Mouse (Mus musculus) MEL (cell line): Measurements from ENCODE around the gene Ttyh2.

Experiments used
- CHD2 ChIP-seq: IDR thresholded peaks from 2 replicates; pipeline ENCODE4 v1.6.1; 2011; ENCODE audit warnings: low read length, improper control_type of control experiment
- CTCF ChIP-seq, 3 experiments: IDR thresholded peaks in 2 of 3; conservative IDR thresholded peaks in 1 of 3; 2 replicates each; pipeline ENCODE4 v1.5.1; 2011 to 2012; ENCODE audit warnings: low read length in 3 of 3, low read depth in 2 of 3, mild to moderate bottlenecking in 2 of 3, improper control_type of control experiment in 1 of 3, inconsistent platforms in 1 of 3, mixed read lengths in 1 of 3, moderate library complexity in 1 of 3; ENCODE audit not compliant: control insufficient read depth in 1 of 3, insufficient read depth in 1 of 3, poor library complexity in 1 of 3, severe bottlenecking in 1 of 3
- POLR2A ChIP-seq, 2 experiments: IDR thresholded peaks; 2 replicates each; pipeline ENCODE4 v1.6.1; 2011 to 2012; ENCODE audit warnings: low read length in 2 of 2, mild to moderate bottlenecking in 2 of 2, control low read depth in 1 of 2, improper control_type of control experiment in 1 of 2, low read depth in 1 of 2, moderate library complexity in 1 of 2; ENCODE audit not compliant: control insufficient read depth in 1 of 2, insufficient read depth in 1 of 2, poor library complexity in 1 of 2

GRCm38 (mm10) chr11:114732890-114733289 lies 57.7 kb downstream of the Ttyh2 start:
- TF ChIP-seq CTCF (IDR thresholded peaks at IDR 0.05 in 2 of 3, conservative IDR thresholded peaks at IDR 0.05 in 1 of 3; ENCODE audit: control insufficient read depth in 1 of 3, insufficient read depth in 1 of 3, low read depth in 2 of 3, low read length in 3 of 3, poor library complexity in 1 of 3, severe bottlenecking in 1 of 3), result no peak
- TF ChIP-seq CHD2, result no peak
- no peak for TF ChIP-seq POLR2A (IDR thresholded peaks at IDR 0.05; ENCODE audit: control insufficient read depth in 1 of 2, insufficient read depth in 1 of 2, low read depth in 1 of 2, low read length in 2 of 2, poor library complexity in 1 of 2)
